Mouse (Mus musculus) retina, postnatal 1 day (tissue): ENCODE data around the gene Glycam1.

Experiments
- DNase-seq: peaks from one replicate; pipeline ENCODE4 v3.0.0-alpha.2; 2012

Glycam1 gene

DNA sequence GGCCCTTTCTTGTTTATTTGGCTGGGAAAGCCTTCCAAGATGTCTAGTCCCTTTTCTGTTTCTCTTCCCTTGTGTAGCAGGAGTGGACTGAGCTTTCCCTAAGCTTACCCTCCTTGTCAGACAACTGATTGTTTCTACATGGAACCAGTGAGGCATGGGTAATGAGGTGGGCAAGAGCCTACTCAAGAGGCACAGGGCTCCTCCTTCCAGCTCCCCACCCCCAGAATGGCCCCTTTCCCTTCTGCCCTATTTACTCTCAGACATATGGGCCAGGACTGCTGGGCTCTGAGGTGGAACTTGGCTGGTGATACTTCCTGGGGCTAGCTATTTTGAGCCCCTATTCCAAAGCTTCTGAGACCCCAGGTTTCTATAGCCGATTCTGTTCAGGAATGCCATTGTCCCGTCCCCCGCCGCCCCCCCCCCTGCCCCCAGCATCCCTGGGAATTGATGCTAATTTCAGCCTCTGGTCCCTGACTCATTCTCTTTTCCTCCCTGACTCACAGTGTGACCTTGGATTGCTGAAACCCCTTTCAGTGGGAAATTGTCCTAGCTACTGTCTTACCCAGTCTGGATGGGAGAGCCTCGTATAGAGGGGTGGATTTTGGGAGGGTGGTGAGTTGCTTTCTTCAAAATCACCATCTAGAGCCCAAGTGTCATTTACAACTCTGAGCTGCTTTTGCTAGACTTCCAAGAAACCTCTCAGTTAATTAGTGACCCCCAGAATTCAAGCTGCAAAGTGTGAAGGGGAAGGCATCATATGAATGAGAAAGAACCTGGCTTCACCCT is 46.1 kb downstream of the Glycam1 start:
- DNase-seq, result peak; percentile 95

DNA sequence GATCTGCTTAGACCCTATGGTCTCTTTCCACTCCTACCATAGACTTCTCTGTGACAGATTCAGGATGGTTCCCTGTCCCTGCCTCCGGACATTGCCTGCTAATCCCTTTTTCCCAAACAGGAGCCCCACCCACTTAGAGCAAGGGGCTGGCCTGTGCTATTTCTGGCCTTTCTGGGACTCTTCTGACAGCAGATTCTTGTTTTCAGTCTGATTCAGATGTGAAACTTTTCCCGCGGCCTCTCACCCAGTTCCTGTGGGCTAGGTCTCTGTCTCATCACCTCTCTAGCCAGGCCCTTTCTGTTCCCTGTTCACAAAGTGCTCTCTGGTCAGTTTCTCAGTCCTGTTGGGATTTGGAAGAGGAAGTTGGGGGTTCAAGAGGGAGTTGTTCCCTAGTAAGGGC is 50.0 kb downstream of the Glycam1 start:
- DNase-seq, result no peak

DNA sequence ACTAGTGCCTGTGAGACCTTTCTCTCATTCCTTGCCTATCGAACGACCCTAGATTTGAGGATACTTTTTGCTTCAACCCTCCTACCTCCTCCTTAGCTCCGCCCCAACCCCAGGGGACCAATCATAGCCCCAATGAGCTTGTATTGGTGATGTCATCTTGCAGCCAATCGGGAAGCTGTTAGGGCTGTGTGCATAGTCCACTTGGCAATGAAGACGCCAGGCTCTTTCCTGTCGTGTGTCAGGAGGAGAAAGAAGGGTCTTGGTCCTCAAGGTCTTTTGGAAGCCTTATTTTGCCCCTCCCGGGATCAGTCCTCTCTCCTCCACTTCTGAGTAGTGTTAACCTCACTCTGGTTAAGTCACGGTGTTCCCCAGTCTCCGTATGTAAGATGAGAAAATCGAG is 50.8 kb downstream of the Glycam1 start:
- DNase-seq, result peak; percentile 96

DNA sequence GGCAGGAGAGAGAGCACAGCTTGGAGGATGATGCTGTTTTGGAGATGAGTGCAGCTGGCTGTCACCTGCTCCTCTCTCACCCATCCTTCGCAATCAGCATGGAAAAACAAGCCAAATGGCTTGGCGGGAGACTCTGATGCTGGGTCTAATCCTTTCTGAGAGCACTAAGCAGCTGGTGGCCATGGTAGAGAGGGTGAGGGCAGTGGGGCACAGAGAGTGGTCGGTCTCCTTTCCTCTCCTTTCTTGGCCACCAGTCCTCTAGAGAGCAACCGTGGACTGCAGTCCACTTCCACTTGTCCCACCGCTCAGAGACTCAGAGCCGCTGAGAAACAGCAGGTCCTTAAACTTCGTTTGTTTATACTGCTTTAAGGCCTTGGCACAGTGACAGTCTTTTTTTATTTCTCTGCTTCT is 51.3 kb downstream of the Glycam1 start:
- DNase-seq, result peak; percentile 73
